Mouse (Mus musculus): ENCODE results near the gene Tmem121.
A peak's percentile ranks its signal among the peaks of the same experiment; 100 is the strongest.

The Tmem121 gene

DNA sequence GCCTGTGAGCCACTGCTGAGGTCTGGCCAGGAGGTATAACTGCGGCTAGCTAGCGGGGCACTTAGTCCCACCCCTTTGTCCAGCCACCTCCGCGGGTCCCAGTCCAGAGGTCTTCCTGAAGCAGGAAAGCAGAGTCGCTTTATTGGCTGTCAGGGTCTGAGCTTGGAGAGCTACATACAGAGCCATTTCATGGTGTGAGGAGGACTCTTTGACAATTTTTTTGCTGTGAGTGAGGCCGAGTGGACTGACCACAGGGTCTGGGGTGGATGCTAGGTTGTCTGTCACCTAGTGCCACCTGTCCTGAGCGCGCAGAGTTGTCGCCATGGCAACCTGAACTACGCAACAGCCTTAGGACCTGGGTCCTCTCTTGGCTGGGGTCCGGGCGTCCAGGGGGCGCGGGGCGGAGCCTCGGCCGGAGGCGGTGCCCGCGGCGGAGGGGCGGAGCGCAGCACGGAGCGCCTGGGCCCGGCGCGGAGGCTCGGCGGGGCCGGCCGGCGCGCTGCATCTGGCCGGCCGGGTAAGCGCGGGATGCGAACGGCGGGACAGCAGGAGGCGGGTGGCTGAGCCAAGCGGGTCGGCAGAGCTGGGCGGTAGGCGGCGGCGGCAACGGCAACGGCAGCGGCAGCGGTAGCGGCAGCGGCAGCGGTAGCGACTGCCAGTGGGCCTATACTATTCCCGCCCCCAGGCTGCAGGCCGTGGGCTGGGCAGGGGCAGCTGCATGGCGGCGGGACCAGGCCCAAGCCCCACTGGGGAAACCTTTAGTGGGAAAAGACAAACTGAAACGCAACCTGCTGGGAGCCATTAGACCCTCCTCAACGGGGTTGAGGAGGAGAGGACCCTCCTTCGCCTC, at the start of gene Tmem121:
Gene Tmem121, plus strand, starts transcription at position 489 of the 850 bp plus-strand sequence.
- TF ChIP-seq GATA4 (IDR thresholded peaks at IDR 0.05; ENCODE audit: insufficient replicate concordance, low read length), result no peak

- TF ChIP-seq GATA4 (IDR thresholded peaks at IDR 0.05; ENCODE audit: insufficient replicate concordance, low read length), result no peak
Observed at GRCm38 (mm10) chr12:113136492-113137020, 49.2 kb upstream of the Tmem121 start.

DNA sequence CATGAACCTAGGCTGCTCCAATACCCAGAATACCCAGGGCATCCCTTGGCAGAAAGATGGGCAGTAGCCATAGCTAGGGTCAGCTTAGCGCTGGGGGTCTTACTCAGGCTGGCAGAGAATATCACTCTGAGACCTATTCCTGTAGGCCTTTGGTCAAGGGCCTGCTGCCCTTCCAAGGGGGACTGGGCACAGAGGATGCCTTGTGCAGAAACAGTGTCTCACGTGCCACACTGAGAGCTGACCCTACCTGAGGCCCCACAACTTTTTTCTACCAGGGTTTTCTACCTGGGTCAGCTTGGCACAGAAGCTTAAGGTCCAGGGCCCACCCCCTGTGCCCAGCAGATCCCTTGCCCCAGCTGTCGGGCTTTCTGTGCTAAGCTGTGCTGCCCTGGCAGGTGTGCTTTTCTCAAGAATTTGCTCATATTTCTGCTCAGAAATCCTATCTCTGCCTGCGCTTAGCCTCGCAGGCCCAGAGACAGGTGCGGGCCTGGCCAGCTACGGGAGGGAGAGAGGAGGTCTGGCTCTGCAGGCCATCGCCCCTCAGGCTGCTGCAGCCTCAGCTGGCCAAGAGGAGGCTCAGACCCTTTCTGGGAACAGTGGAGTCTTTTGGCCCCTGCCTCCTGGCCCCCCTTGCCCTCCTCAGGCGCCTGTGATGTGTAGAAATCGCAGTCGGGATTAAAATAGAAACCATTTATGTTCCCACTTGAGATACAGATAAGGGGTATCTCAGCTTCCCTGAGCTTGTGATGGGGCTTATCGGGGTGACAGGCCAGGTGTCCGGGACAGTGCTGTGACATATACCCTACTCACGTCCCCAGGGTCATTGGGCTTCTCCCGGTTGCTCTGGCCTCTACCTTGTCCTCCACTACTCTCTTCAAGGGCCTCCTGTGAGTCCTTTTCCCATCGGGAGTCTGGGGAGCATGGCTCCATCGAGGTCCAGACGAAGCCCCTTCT, 48.2 kb upstream of the Tmem121 start:
- no peak for TF ChIP-seq GATA4 (IDR thresholded peaks at IDR 0.05; ENCODE audit: insufficient replicate concordance, low read length)

- TF ChIP-seq GATA4 (IDR thresholded peaks at IDR 0.05; ENCODE audit: insufficient replicate concordance, low read length), result no peak
Observed at GRCm38 (mm10) chr12:113138291-113138690, 47.4 kb upstream of the Tmem121 start.

DNA sequence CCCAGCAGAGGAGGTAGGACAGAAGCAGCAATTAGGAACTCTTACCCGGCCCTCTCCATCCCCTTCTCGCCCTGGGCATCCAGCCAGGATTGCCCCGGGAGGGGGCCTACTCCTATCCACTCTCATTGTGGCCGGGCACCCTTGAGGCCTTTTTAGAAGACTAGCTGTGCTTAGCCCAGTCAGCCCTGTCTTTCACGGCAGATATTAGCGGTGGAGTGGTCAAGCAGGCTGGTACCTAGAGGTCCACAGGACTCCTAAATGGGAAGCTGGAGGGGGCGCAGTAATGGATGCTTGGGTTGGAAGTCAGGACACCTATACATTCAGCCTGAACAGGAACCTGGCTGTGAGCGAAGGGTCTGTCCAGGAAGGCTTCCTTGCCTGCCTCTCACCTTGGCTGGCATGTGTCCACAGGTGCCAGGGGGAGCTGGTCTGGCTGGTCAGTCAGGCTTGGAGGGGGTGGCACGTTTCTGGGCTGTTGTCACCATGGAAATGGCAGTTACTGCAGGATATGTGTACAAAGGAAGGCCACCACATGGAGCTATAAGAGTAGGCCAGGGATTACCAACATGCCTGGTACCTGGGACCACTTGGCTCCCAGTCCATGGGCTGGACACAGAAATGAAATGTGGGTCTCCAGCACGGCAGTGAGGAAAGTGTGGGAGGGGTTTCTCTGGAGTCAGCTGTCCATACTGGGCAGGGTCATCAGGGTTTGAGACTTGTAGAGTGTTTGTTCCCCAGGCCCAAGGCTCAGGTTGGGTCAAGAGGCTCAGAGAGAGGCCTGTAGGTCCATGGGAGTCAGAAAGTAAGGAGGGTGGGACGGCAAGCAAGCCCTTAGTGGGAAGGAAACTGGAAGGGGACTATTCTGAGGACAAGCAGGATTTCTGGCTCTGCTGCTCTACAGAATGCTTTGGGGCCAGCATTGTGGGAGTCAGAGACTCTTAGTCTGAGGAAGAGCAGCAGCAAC, 46.5 kb upstream of the Tmem121 start:
- no peak for TF ChIP-seq GATA4 (IDR thresholded peaks at IDR 0.05; ENCODE audit: insufficient replicate concordance, low read length)

DNA sequence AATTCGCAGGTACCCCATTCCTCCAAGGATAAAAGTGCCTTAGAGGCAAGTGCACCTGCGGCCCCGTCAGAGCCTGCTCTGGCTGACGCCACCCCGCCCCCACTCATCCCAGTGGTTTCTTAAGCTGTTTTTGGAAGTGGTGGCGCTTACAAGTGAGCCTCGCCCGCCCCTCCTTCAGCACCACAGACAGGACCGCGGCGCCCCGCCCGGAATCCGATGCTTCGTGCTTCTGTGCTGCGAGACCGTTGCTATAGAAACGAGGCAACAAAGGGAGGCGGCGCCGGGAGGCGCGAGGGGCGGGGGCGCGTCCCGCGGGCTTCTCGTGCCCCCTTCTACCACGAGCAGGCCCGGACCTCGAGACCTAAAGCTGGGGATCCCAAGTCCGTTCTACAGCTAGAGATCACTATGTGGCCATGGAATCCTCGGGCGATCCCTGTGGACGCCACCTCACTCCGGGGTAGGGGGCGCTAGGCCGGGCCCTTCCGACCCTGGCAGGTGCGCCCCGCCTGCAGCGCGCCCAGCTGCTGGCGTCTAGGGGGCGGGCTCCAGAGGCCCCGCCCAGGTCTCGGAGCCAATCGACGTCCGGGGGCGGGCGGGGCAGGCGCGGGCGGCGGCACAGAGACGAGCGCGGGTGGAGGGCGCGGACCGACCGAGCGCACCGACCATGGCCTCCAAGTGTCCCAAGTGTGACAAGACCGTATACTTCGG, 45.7 kb upstream of the Tmem121 start, which contains the start of gene Crip2:
Gene Crip2, plus strand, starts transcription at position 329 of the 708 bp plus-strand sequence.
- no peak for TF ChIP-seq GATA4 (IDR thresholded peaks at IDR 0.05; ENCODE audit: insufficient replicate concordance, low read length)

GRCm38 (mm10) chr12:113140616-113141411, 44.9 kb upstream of the Tmem121 start:
- no peak for TF ChIP-seq GATA4 (IDR thresholded peaks at IDR 0.05; ENCODE audit: insufficient replicate concordance, low read length)

DNA sequence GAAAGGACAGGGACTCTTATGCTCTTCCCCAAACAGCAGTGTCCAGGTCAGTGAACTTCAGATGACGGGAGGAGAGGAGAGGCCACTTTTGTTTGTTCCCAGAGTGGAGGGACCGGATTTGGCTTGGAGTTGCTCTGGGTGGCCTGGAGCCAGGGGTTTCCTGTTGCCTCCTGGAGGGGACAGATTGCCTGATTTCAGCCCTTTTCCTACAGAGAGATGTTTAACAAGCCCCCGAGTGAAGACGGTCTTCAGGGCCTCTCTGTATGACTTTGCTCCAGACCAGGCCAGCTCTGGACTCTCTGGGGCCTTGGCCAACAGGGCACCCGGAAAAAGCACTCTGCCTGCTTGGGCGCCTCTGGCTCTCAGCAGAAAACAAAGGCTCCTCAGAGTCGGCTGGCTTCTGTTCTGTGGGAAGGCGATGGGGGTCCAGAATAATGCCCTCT, 44.2 kb upstream of the Tmem121 start:
- no peak; the same call in 1 of the 2 replicates for TF ChIP-seq GATA4 (IDR thresholded peaks at IDR 0.05; ENCODE audit: insufficient replicate concordance, low read length)

GRCm38 (mm10) chr12:113142021-113142975, 43.4 kb upstream of the Tmem121 start:
- TF ChIP-seq GATA4 (IDR thresholded peaks at IDR 0.05; ENCODE audit: insufficient replicate concordance, low read length), result 0 out of 2 replicates have a peak, but pooled peaks have one; percentile 16

DNA sequence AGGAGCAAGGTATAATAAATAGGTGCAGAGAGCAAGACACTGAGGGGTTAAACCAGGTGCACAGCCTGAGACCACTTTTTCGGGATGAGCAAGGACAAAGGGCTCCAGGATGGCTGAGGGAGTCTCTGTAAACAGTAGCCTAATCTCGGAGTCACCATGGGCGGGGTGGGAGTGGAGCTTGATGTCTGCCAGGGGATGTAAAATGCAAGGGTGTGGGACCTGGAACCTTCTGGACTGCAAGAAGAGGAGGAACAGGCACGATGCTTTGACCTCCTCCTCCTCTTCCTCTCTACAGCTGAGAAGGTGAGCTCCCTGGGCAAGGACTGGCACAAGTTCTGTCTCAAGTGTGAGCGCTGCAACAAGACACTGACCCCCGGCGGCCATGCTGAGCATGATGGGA, 42.6 kb upstream of the Tmem121 start:
- TF ChIP-seq GATA4 (IDR thresholded peaks at IDR 0.05; ENCODE audit: insufficient replicate concordance, low read length), result no peak

GRCm38 (mm10) chr12:113144001-113144756, 41.6 kb upstream of the Tmem121 start:
- TF ChIP-seq GATA4 (IDR thresholded peaks at IDR 0.05; ENCODE audit: insufficient replicate concordance, low read length), result no peak
